Mouse (Mus musculus) inflammation-experienced regulatory T-cells, adult 16 weeks (primary cell): ENCODE results near the gene Ccp110. TPM values are rescaled to one million over a fixed set of nuclear protein-coding genes. Genes with fewer than 3 reads are reported as not detected.

ENCODE experiments used
- polyA plus RNA-seq: library from polyadenylated mRNA; unstranded; fragments of 100-300 nt; shearing (Covaris generic); gene quantifications from one replicate; pipeline ENCODE4 v1.2.1, GENCODE M21; 2017

The Ccp110 gene
- polyA plus RNA-seq, result 7.9 TPM

GRCm38 (mm10) chr7:118712228-118713173 lies at the start of gene Ccp110:
Gene Ccp110 (plus strand): TSS chr7:118712552.

GRCm38 (mm10) chr7:118705101-118705961 lies 7.0 kb upstream of the Ccp110 start, which contains the start of gene Gde1:
Gene Gde1 (minus strand): TSS chr7:118705778.

GRCm38 (mm10) chr7:118739975-118740531 lies 27.7 kb downstream of the Ccp110 start, which contains the start of gene Vps35l:
Gene Vps35l (plus strand): TSS chr7:118740226.

Other genes starting within 250 kb of the Ccp110 start
- gene Itpripl2, start 220.6 kb upstream of the Ccp110 start, polyA plus RNA-seq, result 0.89 TPM
- 13.9 TPM for gene Coq7, start 179.2 kb upstream of the Ccp110 start, polyA plus RNA-seq
- 0.09 TPM for gene Tmc7, start 127.8 kb upstream of the Ccp110 start, polyA plus RNA-seq
- not detected for gene Tmc5, start 115.3 kb upstream of the Ccp110 start, polyA plus RNA-seq
- 29.4 TPM for gene Gde1, start 6.8 kb upstream of the Ccp110 start, polyA plus RNA-seq
- gene Vps35l, start 27.7 kb downstream of the Ccp110 start, polyA plus RNA-seq, result 122 TPM
- 0.82 TPM for gene Iqck, start 143.2 kb downstream of the Ccp110 start, polyA plus RNA-seq
- gene Knop1, start 143.7 kb downstream of the Ccp110 start, polyA plus RNA-seq, result 36.1 TPM